Mouse (Mus musculus): ENCODE measurements around the gene Kank1. TPM values are rescaled to one million over a fixed set of nuclear protein-coding genes. Genes with fewer than 3 reads are reported as not detected.
A peak's percentile ranks its signal among the peaks of the same experiment; 100 is the strongest.

The Kank1 gene
- polyA plus RNA-seq, 1 experiment from 2014 or later = 4.7 TPM

- DNase-seq (no peak), ATAC-seq (ENCODE audit: low FRiP score, low TSS enrichment) (no peak)
- Histone ChIP-seq H3K4me1 (ENCODE audit: control insufficient read depth, insufficient read depth, low read length) (no peaks in the 10 kb centered on the region), H3K9ac (replicated peaks; ENCODE audit: low read length) (no peak overlapping the region), H3K9me3 (ENCODE audit: control insufficient read depth, low read length) (no peaks in the 10 kb centered on the region), H3K27me3 (ENCODE audit: control insufficient read depth, insufficient read depth, low read length) (no peaks in the 10 kb centered on the region), H3K4me2 (ENCODE audit: low read length) (no peak overlapping the region), H3K27ac (replicated peaks; ENCODE audit: low read depth, low read length) (no peak overlapping the region), H3K4me3 (replicated peaks; ENCODE audit: low read depth, low read length) (no peak overlapping the region), H3K36me3 (ENCODE audit: control insufficient read depth, insufficient read depth, low read length) (no peaks in the 10 kb centered on the region)
- WGBS = 84% methylated on average over 5 of the region's 5 CpGs
These were observed 54.3 kb downstream of the Kank1 start for GRCm38 (mm10) chr19:25290991-25291520.

- Histone ChIP-seq H3K4me1 (ENCODE audit: control insufficient read depth, insufficient read depth, low read length) (no peaks in the 10 kb centered on the region), H3K4me3 (replicated peaks; ENCODE audit: low read depth, low read length) (no peak overlapping the region), H3K9me3 (ENCODE audit: control insufficient read depth, low read length) (no peaks in the 10 kb centered on the region), H3K36me3 (ENCODE audit: control insufficient read depth, insufficient read depth, low read length) (no peaks in the 10 kb centered on the region), H3K27me3 (ENCODE audit: control insufficient read depth, insufficient read depth, low read length) (no peaks in the 10 kb centered on the region), H3K9ac (replicated peaks; ENCODE audit: low read length) (no peak overlapping the region), H3K4me2 (ENCODE audit: low read length) (no peak overlapping the region), H3K27ac (replicated peaks; ENCODE audit: low read depth, low read length) (no peak overlapping the region)
- whole genome bisulfite sequencing = 77% methylated on average over 4 of the region's 4 CpGs
- DNase-seq = no peak
- no peak for ATAC-seq (ENCODE audit: low FRiP score, low TSS enrichment)
These were observed 58.4 kb downstream of the Kank1 start for GRCm38 (mm10) chr19:25295207-25295606.

GRCm38 (mm10) chr19:25297269-25297668, 60.5 kb downstream of the Kank1 start:
- Histone ChIP-seq H3K27ac (replicated peaks; ENCODE audit: low read depth, low read length) (no peak overlapping the region), H3K4me2 (ENCODE audit: low read length) (no peak overlapping the region), H3K27me3 (ENCODE audit: control insufficient read depth, insufficient read depth, low read length) (no peaks in the 10 kb centered on the region), H3K36me3 (ENCODE audit: control insufficient read depth, insufficient read depth, low read length) (no peaks in the 10 kb centered on the region), H3K9me3 (ENCODE audit: control insufficient read depth, low read length) (no peaks in the 10 kb centered on the region), H3K4me3 (replicated peaks; ENCODE audit: low read depth, low read length) (no peak overlapping the region), H3K9ac (replicated peaks; ENCODE audit: low read length) (no peak overlapping the region), H3K4me1 (ENCODE audit: control insufficient read depth, insufficient read depth, low read length) (no peaks in the 10 kb centered on the region)
- 77% methylated on average over 5 of the region's 5 CpGs for WGBS
- ATAC-seq (ENCODE audit: low FRiP score, low TSS enrichment) (no peak), DNase-seq (no peak)

GRCm38 (mm10) chr19:25299852-25300670, 63.3 kb downstream of the Kank1 start:
- no peaks in the 10 kb centered on the region for H3K9me3 ChIP-seq (ENCODE audit: control insufficient read depth, low read length)
- no peaks in the 10 kb centered on the region for H3K27me3 ChIP-seq (ENCODE audit: control insufficient read depth, insufficient read depth, low read length)
- no peak overlapping the region for H3K4me3 ChIP-seq (replicated peaks; ENCODE audit: low read depth, low read length)
- H3K4me2 ChIP-seq (ENCODE audit: low read length) = no peak overlapping the region
- H3K9ac ChIP-seq (replicated peaks; ENCODE audit: low read length) = no peak overlapping the region
- H3K27ac ChIP-seq (replicated peaks; ENCODE audit: low read depth, low read length) = no peak overlapping the region
- ATAC-seq (ENCODE audit: low FRiP score, low TSS enrichment) (no peak), DNase-seq (no peak)
- H3K36me3 ChIP-seq (ENCODE audit: control insufficient read depth, insufficient read depth, low read length) = no peaks in the 10 kb centered on the region
- WGBS = 85% methylated on average over 14 of the region's 14 CpGs
- no peaks in the 10 kb centered on the region for H3K4me1 ChIP-seq (ENCODE audit: control insufficient read depth, insufficient read depth, low read length)

GRCm38 (mm10) chr19:25301189-25301588, 64.4 kb downstream of the Kank1 start:
- Histone ChIP-seq H3K4me1 (ENCODE audit: control insufficient read depth, insufficient read depth, low read length) (no peaks in the 10 kb centered on the region), H3K9ac (replicated peaks; ENCODE audit: low read length) (no peak overlapping the region), H3K36me3 (ENCODE audit: control insufficient read depth, insufficient read depth, low read length) (no peaks in the 10 kb centered on the region), H3K4me2 (ENCODE audit: low read length) (no peak overlapping the region), H3K27ac (replicated peaks; ENCODE audit: low read depth, low read length) (no peak overlapping the region), H3K27me3 (ENCODE audit: control insufficient read depth, insufficient read depth, low read length) (no peaks in the 10 kb centered on the region), H3K9me3 (ENCODE audit: control insufficient read depth, low read length) (no peaks in the 10 kb centered on the region), H3K4me3 (replicated peaks; ENCODE audit: low read depth, low read length) (no peak overlapping the region)
- no peak for DNase-seq
- ATAC-seq (ENCODE audit: low FRiP score, low TSS enrichment) = no peak
- 85% methylated on average over 5 of the region's 5 CpGs for WGBS

- H3K27me3 ChIP-seq (ENCODE audit: control insufficient read depth, insufficient read depth, low read length) = no peaks in the 10 kb centered on the region
- no peaks in the 10 kb centered on the region for H3K9me3 ChIP-seq (ENCODE audit: control insufficient read depth, low read length)
- no peak overlapping the region for H3K9ac ChIP-seq (replicated peaks; ENCODE audit: low read length)
- H3K4me1 ChIP-seq (ENCODE audit: control insufficient read depth, insufficient read depth, low read length) = no peaks in the 10 kb centered on the region
- ATAC-seq (ENCODE audit: low FRiP score, low TSS enrichment) (no peak), DNase-seq (no peak)
- H3K36me3 ChIP-seq (ENCODE audit: control insufficient read depth, insufficient read depth, low read length) = no peaks in the 10 kb centered on the region
- H3K27ac ChIP-seq (replicated peaks; ENCODE audit: low read depth, low read length) = no peak overlapping the region
- no peak overlapping the region for H3K4me3 ChIP-seq (replicated peaks; ENCODE audit: low read depth, low read length)
- 73% methylated on average over 9 of the region's 9 CpGs for WGBS
- H3K4me2 ChIP-seq (ENCODE audit: low read length) = no peak overlapping the region
These were observed 69.5 kb downstream of the Kank1 start for GRCm38 (mm10) chr19:25306277-25306676.

- Histone ChIP-seq H3K27me3 (ENCODE audit: control insufficient read depth, insufficient read depth, low read length) (no peaks in the 10 kb centered on the region), H3K9ac (replicated peaks; ENCODE audit: low read length) (no peak overlapping the region), H3K4me1 (ENCODE audit: control insufficient read depth, insufficient read depth, low read length) (no peaks in the 10 kb centered on the region), H3K36me3 (ENCODE audit: control insufficient read depth, insufficient read depth, low read length) (no peaks in the 10 kb centered on the region), H3K4me3 (replicated peaks; ENCODE audit: low read depth, low read length) (no peak overlapping the region), H3K4me2 (ENCODE audit: low read length) (no peak overlapping the region), H3K27ac (replicated peaks; ENCODE audit: low read depth, low read length) (no peak overlapping the region), H3K9me3 (ENCODE audit: control insufficient read depth, low read length) (no peaks in the 10 kb centered on the region)
- WGBS = 38% methylated on average over 2 of the region's 2 CpGs
- DNase-seq = no peak
- ATAC-seq (ENCODE audit: low FRiP score, low TSS enrichment) = no peak
These were observed 71.4 kb downstream of the Kank1 start for GRCm38 (mm10) chr19:25308156-25308555.

- DNase-seq (peak; percentile 19), ATAC-seq (ENCODE audit: low FRiP score, low TSS enrichment) (no peak)
- H3K9me3 ChIP-seq (ENCODE audit: control insufficient read depth, low read length) = no peaks in the 10 kb centered on the region
- H3K27ac ChIP-seq (replicated peaks; ENCODE audit: low read depth, low read length) = no peak overlapping the region
- no peaks in the 10 kb centered on the region for H3K36me3 ChIP-seq (ENCODE audit: control insufficient read depth, insufficient read depth, low read length)
- H3K4me2 ChIP-seq (ENCODE audit: low read length) = no peak overlapping the region
- H3K4me3 ChIP-seq (replicated peaks; ENCODE audit: low read depth, low read length) = no peak overlapping the region
- WGBS = 31% methylated on average over 12 of the region's 12 CpGs
- no peak overlapping the region for H3K9ac ChIP-seq (replicated peaks; ENCODE audit: low read length)
- H3K27me3 ChIP-seq (ENCODE audit: control insufficient read depth, insufficient read depth, low read length) = no peaks in the 10 kb centered on the region
- H3K4me1 ChIP-seq (ENCODE audit: control insufficient read depth, insufficient read depth, low read length) = no peaks in the 10 kb centered on the region
These were observed 72.0 kb downstream of the Kank1 start for GRCm38 (mm10) chr19:25308763-25309162.

- H3K9ac ChIP-seq (replicated peaks; ENCODE audit: low read length) = no peak overlapping the region
- DNase-seq (no peak), ATAC-seq (ENCODE audit: low FRiP score, low TSS enrichment) (no peak)
- H3K27me3 ChIP-seq (ENCODE audit: control insufficient read depth, insufficient read depth, low read length) = no peaks in the 10 kb centered on the region
- no peak overlapping the region for H3K27ac ChIP-seq (replicated peaks; ENCODE audit: low read depth, low read length)
- H3K36me3 ChIP-seq (ENCODE audit: control insufficient read depth, insufficient read depth, low read length) = no peaks in the 10 kb centered on the region
- H3K4me2 ChIP-seq (ENCODE audit: low read length) = no peak overlapping the region
- no peaks in the 10 kb centered on the region for H3K4me1 ChIP-seq (ENCODE audit: control insufficient read depth, insufficient read depth, low read length)
- no peak overlapping the region for H3K4me3 ChIP-seq (replicated peaks; ENCODE audit: low read depth, low read length)
- WGBS = 80% methylated on average over 5 of the region's 5 CpGs
- H3K9me3 ChIP-seq (ENCODE audit: control insufficient read depth, low read length) = no peaks in the 10 kb centered on the region
These were observed 74.2 kb downstream of the Kank1 start for GRCm38 (mm10) chr19:25310989-25311388.
